Mouse (Mus musculus): ENCODE measurements around the gene Nab2. TPM values are rescaled to one million over a fixed set of nuclear protein-coding genes. Genes with fewer than 3 reads are reported as not detected.

The Nab2 gene
- polyA plus RNA-seq, 1 experiment from 2014 or later, result 28.8 TPM

DNA sequence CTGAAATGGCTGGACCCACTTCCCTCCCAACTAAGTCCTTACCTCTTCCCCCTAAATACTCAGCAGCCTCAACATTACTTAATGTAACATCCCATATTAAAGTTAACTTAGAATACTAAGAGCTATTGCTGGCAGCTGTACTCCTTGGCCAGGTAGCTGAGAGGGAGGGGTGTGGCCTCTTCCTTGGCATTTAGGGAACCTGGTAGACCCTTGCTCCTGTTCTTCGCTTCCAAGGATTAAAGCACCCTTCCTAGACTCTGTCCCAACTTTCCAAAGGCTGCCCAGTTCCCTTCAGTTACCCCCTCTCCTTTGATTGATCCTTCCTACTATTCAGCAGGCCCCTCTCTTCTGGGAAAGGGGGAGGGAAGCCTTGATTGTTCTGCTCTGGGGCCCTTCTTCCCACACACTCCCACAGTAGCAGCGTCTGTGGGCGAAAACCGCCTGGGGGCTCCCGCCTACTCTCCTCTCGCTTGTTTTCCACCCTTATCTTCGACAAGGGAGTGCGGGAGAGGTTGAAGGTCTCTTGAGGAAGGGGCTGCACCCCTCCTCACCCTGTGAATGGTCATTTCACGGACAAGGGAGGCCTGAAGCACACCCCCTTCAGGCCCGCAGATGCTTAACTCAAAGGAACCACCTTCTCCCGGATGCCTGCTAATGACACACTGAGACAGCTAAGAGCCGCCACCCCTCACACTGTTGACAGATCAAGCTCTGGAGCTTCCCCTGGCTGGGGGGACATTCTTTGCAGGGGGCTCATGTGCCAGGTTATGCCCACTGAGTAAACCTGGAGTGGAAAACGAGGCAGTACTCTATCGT is 2.8 kb downstream of the Nab2 start:
- peak overlapping the region; percentile 75 for H3K9ac ChIP-seq (replicated peaks; ENCODE audit: low read length)
- H3K27me3 ChIP-seq (ENCODE audit: insufficient read depth, low read length), result no peaks in the 10 kb centered on the region
- peaks cover 9% of the 10 kb centered on the region; the same call in 1 of the 2 replicates for H3K36me3 ChIP-seq (ENCODE audit: insufficient read depth, low read length)
- ATAC-seq (ENCODE audit: low FRiP score, low TSS enrichment), result no peak
- H3K27ac ChIP-seq (ENCODE audit: low read length), result peak overlapping the region; percentile 98
- peak overlapping the region; percentile 62 for H3K4me3 ChIP-seq (ENCODE audit: low read length)
- WGBS, result 7% methylated on average over 14 of the region's 14 CpGs
- peak overlapping the region; percentile 80 for H3K4me2 ChIP-seq (replicated peaks; ENCODE audit: low read depth, low read length)
- no peaks in the 10 kb centered on the region for H3K9me3 ChIP-seq (ENCODE audit: low read length)
- H3K4me1 ChIP-seq (ENCODE audit: insufficient read depth, low read length), result peaks cover 71% of the 10 kb centered on the region

DNA sequence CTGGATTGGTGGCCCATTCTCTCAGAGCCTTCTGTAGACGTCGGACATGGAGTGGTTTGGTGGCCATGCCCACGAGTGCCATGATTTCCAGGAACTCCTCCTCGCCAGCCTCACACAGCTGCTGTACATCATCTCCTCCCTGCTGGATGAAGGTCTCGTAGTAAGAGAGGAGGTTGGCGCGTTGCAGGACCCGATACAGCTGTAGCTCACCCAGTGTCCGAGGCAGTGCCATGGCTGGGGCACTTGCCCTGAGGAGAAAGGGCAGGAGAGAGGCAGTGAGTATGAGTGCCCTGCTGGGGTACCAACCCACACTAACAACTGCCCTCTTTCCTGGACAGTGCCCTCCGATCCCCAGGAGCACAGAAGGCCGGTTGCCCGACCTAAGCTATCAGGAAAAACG is 3.5 kb downstream of the Nab2 start:
- Histone ChIP-seq H3K27me3 (ENCODE audit: insufficient read depth, low read length) (no peaks in the 10 kb centered on the region), H3K9ac (replicated peaks; ENCODE audit: low read length) (peak overlapping the region; percentile 75), H3K9me3 (ENCODE audit: low read length) (no peaks in the 10 kb centered on the region), H3K27ac (ENCODE audit: low read length) (peak overlapping the region; percentile 98; the same call in 1 of the 2 replicates), H3K4me1 (ENCODE audit: insufficient read depth, low read length) (peaks cover 69% of the 10 kb centered on the region), H3K36me3 (ENCODE audit: insufficient read depth, low read length) (peaks cover 9% of the 10 kb centered on the region; the same call in 1 of the 2 replicates), H3K4me2 (replicated peaks; ENCODE audit: low read depth, low read length) (peak overlapping the region; percentile 80), H3K4me3 (ENCODE audit: low read length) (peak overlapping the region; percentile 62)
- ATAC-seq (ENCODE audit: low FRiP score, low TSS enrichment), result no peak
- WGBS, result 26% methylated on average over 13 of the region's 13 CpGs

DNA sequence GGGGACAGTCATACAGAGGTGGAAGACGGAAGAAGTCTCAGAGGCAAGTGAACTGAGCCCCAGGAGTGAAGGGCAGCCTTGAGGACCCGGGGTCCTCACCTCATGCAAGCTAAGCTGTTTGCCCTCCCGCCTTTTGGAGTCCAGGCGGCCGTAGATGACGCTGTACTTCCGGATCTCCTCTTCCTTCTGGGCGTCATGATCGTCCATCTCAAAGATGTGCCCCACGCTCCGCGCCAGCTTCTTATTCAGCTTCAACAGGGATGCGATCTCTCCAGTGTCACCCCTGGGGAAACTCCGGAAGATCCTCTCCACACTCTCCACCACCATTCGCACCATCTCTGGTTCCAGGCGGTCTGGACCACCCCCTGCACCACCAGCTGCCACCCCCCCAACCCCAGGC is 4.2 kb downstream of the Nab2 start:
- H3K4me2 ChIP-seq (replicated peaks; ENCODE audit: low read depth, low read length), result peak overlapping the region; percentile 80
- 48% methylated on average over 16 of the region's 16 CpGs for WGBS
- H3K9ac ChIP-seq (replicated peaks; ENCODE audit: low read length), result peak overlapping the region; percentile 75
- no peak overlapping the region for H3K27ac ChIP-seq (ENCODE audit: low read length)
- peak overlapping the region; percentile 62 for H3K4me3 ChIP-seq (ENCODE audit: low read length)
- H3K9me3 ChIP-seq (ENCODE audit: low read length), result no peaks in the 10 kb centered on the region
- peaks cover 12% of the 10 kb centered on the region; the same call in 1 of the 2 replicates for H3K36me3 ChIP-seq (ENCODE audit: insufficient read depth, low read length)
- no peak for ATAC-seq (ENCODE audit: low FRiP score, low TSS enrichment)
- H3K27me3 ChIP-seq (ENCODE audit: insufficient read depth, low read length), result no peaks in the 10 kb centered on the region
- peaks cover 70% of the 10 kb centered on the region for H3K4me1 ChIP-seq (ENCODE audit: insufficient read depth, low read length)

DNA sequence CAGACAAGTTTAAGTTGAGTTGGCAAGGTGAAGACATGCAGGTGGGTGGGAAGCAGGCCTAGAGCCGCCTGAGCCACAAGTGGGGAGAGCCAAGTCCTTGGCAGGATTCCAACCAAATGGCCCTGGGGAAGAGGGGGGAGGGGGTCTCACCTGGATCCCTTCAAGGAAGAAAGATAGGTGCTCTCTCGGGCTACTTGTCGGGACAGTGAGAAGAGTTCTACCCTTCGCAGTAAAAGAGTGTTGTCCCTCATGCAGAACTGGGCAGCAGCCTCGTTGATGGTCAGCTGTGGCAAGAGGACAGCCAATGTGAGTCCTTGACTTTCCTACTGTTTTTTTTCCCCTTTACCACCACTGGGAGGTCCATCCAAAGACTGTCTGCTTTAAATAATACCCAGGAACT is 4.8 kb downstream of the Nab2 start:
- WGBS, result 28% methylated on average over 5 of the region's 5 CpGs
- Histone ChIP-seq H3K9me3 (ENCODE audit: low read length) (no peaks in the 10 kb centered on the region), H3K4me2 (replicated peaks; ENCODE audit: low read depth, low read length) (peak overlapping the region; percentile 80), H3K36me3 (ENCODE audit: insufficient read depth, low read length) (peaks cover 12% of the 10 kb centered on the region; the same call in 1 of the 2 replicates), H3K4me3 (ENCODE audit: low read length) (peak overlapping the region; percentile 62; the same call in 1 of the 2 replicates), H3K27me3 (ENCODE audit: insufficient read depth, low read length) (no peaks in the 10 kb centered on the region), H3K27ac (ENCODE audit: low read length) (no peak overlapping the region), H3K9ac (replicated peaks; ENCODE audit: low read length) (peak overlapping the region; percentile 53), H3K4me1 (ENCODE audit: insufficient read depth, low read length) (peaks cover 72% of the 10 kb centered on the region)
- no peak for ATAC-seq (ENCODE audit: low FRiP score, low TSS enrichment)

DNA sequence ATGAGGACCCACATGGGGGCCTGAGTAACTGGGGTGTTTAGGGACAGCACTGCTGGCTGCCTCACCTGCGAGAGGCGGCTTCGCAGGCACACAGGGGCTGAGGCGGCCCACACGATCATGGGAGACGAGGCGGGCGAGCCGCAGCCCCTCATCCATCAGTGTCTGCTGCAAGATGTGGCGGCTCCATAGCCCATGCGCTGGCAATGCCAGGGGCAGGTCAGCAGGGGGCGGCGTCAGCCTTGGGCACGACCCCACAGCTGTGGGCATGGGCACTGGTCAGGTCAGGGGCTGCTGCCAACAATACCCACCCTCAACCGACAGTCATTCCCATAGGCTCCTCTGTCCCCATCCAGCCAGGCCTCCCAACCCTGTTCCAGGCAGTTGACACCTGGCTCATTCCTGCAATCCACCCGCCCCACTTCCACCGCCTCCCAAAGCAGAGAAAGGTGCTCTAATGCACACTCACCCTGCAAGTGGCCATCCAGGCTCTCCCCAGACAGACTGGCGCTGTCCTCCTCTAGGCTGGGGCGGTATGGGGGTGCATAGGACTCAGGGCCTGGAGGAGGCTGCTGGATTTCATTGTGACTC is 5.6 kb downstream of the Nab2 start:
- WGBS, result 19% methylated on average over 19 of the region's 19 CpGs
- peak overlapping the region; percentile 53 for H3K9ac ChIP-seq (replicated peaks; ENCODE audit: low read length)
- ATAC-seq (ENCODE audit: low FRiP score, low TSS enrichment), result no peak
- H3K27me3 ChIP-seq (ENCODE audit: insufficient read depth, low read length), result no peaks in the 10 kb centered on the region
- peak overlapping the region; percentile 91 for H3K27ac ChIP-seq (ENCODE audit: low read length)
- H3K4me3 ChIP-seq (ENCODE audit: low read length), result peak overlapping the region; percentile 29
- H3K4me2 ChIP-seq (replicated peaks; ENCODE audit: low read depth, low read length), result peak overlapping the region; percentile 80
- no peaks in the 10 kb centered on the region for H3K9me3 ChIP-seq (ENCODE audit: low read length)
- H3K36me3 ChIP-seq (ENCODE audit: insufficient read depth, low read length), result peaks cover 12% of the 10 kb centered on the region; the same call in 1 of the 2 replicates
- peaks cover 73% of the 10 kb centered on the region for H3K4me1 ChIP-seq (ENCODE audit: insufficient read depth, low read length)

DNA sequence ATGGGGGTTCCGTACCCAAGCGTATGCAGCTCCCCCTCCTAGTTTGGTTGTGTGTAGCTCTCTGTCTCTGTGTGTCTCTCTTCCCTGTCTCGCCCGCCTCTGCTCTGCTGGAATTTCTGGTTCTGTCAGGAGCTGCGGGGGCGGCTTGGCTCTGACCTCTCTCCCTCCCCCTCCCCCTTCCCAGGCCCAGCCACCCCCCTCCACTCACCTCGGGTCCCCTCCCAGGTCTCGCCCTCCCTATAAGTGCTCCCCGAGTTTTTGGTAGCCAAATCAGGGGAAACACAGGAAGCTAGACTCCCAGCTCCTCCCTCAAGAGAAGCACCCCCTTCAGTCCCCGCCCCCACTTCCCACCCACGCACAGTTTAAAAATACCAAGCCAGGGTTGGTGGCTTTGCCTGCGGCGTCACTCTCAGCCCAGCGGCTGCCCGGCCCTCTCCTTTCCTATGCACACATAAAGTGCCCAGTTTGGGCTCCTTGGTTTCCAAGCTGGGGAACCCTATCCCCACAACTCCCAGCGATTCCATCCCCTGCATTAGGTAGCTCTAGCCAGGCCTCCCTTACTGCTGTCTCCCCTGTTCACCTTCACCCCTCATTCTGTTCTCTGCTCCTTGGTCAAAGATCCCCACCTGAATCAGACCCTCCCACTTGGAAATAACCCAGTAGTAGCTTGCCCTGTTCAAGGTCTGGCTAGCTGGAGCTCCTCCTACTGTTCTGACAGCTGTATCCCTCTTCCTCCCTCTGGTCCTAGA is 6.3 kb downstream of the Nab2 start:
- peak overlapping the region; percentile 91 for H3K27ac ChIP-seq (ENCODE audit: low read length)
- peaks cover 12% of the 10 kb centered on the region; the same call in 1 of the 2 replicates for H3K36me3 ChIP-seq (ENCODE audit: insufficient read depth, low read length)
- 3% methylated on average over 16 of the region's 16 CpGs for WGBS
- peak overlapping the region; percentile 80 for H3K4me2 ChIP-seq (replicated peaks; ENCODE audit: low read depth, low read length)
- no peaks in the 10 kb centered on the region for H3K27me3 ChIP-seq (ENCODE audit: insufficient read depth, low read length)
- peak overlapping the region; percentile 53 for H3K9ac ChIP-seq (replicated peaks; ENCODE audit: low read length)
- no peaks in the 10 kb centered on the region for H3K9me3 ChIP-seq (ENCODE audit: low read length)
- peak overlapping the region; percentile 29 for H3K4me3 ChIP-seq (ENCODE audit: low read length)
- ATAC-seq (ENCODE audit: low FRiP score, low TSS enrichment), result peak; percentile 23; the same call in 1 of the 2 replicates
- H3K4me1 ChIP-seq (ENCODE audit: insufficient read depth, low read length), result peaks cover 73% of the 10 kb centered on the region

DNA sequence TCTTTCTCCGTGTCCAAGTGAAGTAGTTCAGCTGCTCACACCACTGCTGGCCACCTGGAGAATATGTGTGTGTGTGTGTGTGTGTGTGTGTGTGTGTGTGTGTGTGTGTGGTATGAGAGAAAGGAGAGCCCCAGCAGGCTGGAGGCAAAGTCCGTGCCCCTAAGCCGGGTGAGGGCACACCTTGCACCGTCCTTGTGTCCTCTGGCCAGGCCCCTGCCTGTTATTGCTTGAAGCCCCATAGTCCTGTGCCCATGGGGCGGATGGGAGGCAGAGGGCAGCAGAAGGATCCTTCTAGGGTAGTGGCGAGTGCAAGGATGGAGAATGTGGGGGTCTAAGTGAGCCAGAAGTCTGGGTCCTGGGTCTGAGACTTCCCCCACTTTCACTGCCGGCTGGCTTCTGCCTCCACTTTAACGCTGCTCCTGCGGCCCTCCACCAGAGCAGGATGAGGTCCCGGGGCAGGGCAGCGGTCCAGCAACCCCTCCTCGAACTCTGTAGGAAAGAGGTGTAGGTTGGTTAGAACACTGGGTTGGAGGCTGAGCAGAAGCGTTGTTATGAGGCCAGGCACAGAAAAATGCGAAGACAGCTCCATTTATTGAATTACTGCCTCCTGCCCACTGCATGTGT is 7.0 kb downstream of the Nab2 start:
- no peak for ATAC-seq (ENCODE audit: low FRiP score, low TSS enrichment)
- no peaks in the 10 kb centered on the region for H3K9me3 ChIP-seq (ENCODE audit: low read length)
- peak overlapping the region; percentile 29 for H3K4me3 ChIP-seq (ENCODE audit: low read length)
- peaks cover 73% of the 10 kb centered on the region for H3K4me1 ChIP-seq (ENCODE audit: insufficient read depth, low read length)
- H3K9ac ChIP-seq (replicated peaks; ENCODE audit: low read length), result peak overlapping the region; percentile 53
- no peaks in the 10 kb centered on the region for H3K27me3 ChIP-seq (ENCODE audit: insufficient read depth, low read length)
- 18% methylated on average over 14 of the region's 14 CpGs for WGBS
- H3K36me3 ChIP-seq (ENCODE audit: insufficient read depth, low read length), result peaks cover 12% of the 10 kb centered on the region; the same call in 1 of the 2 replicates
- peak overlapping the region; percentile 91 for H3K27ac ChIP-seq (ENCODE audit: low read length)
- H3K4me2 ChIP-seq (replicated peaks; ENCODE audit: low read depth, low read length), result peak overlapping the region; percentile 80

DNA sequence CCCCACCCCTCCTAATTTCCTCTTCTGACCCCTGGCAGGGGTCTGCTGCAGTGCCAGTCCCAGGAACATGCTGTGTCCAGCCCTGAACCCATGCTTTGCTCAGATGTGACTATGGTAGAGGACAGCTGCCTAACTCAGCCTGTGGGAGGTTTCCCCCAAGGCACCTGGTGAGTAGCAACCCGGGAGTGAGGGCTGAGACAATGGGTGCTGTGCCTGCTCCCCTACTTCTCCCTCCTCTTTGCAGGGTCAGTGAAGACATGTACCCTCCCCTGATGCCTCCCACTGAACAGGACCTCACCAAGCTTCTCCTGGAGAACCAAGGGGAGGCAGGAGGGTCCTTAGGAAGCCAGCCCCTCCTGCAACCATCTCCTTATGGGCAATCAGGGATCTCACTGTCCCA is 8.8 kb downstream of the Nab2 start:
- WGBS, result 67% methylated on average over 1 of the region's 1 CpGs
- no peak overlapping the region for H3K4me2 ChIP-seq (replicated peaks; ENCODE audit: low read depth, low read length)

DNA sequence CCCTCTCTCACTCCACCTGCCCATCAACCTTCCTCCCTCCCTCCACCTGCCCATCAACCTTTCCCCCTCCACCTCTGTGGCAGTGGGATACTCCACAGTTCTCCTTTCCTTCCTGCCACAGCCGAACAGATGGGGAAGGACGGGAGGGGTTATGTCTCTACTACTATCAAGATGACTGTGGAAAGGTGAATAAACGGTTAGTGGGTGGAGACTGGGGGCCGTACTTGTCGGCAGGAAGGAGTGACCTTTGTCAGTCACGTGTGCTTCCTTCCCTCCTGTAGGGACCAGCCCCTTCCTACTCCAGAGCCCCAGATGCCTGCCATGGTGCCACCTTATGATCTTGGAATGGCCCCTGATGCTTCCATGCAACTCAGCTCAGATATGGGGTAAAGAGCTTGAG is 10.3 kb downstream of the Nab2 start:
- H3K27me3 ChIP-seq (ENCODE audit: insufficient read depth, low read length), result no peaks in the 10 kb centered on the region
- H3K27ac ChIP-seq (ENCODE audit: low read length), result peak overlapping the region; percentile 13; the same call in 1 of the 2 replicates
- H3K36me3 ChIP-seq (ENCODE audit: insufficient read depth, low read length), result peaks cover 21% of the 10 kb centered on the region
- WGBS, result 11% methylated on average over 6 of the region's 6 CpGs
- peak overlapping the region; percentile 10; the same call in 1 of the 2 replicates for H3K4me3 ChIP-seq (ENCODE audit: low read length)
- H3K9ac ChIP-seq (replicated peaks; ENCODE audit: low read length), result peak overlapping the region; percentile 23; the same call in 1 of the 2 replicates
- no peaks in the 10 kb centered on the region for H3K9me3 ChIP-seq (ENCODE audit: low read length)
- H3K4me2 ChIP-seq (replicated peaks; ENCODE audit: low read depth, low read length), result peak overlapping the region; percentile 27
- H3K4me1 ChIP-seq (ENCODE audit: insufficient read depth, low read length), result peaks cover 50% of the 10 kb centered on the region
- ATAC-seq (ENCODE audit: low FRiP score, low TSS enrichment), result no peak

More for the DNA sequence above, 8.8 kb downstream of the Nab2 start:
- Histone ChIP-seq H3K4me1 (ENCODE audit: insufficient read depth, low read length) (peaks cover 59% of the 10 kb centered on the region), H3K27me3 (ENCODE audit: insufficient read depth, low read length) (no peaks in the 10 kb centered on the region), H3K9me3 (ENCODE audit: low read length) (no peaks in the 10 kb centered on the region), H3K9ac (replicated peaks; ENCODE audit: low read length) (no peak overlapping the region), H3K4me3 (ENCODE audit: low read length) (no peak overlapping the region), H3K27ac (ENCODE audit: low read length) (no peak overlapping the region), H3K36me3 (ENCODE audit: insufficient read depth, low read length) (peaks cover 17% of the 10 kb centered on the region)
- no peak for ATAC-seq (ENCODE audit: low FRiP score, low TSS enrichment)
